11 mouse cellular contexts compared by ENCODE assay signal in genomic region chr9:35362276-35362675, GRCm38 (mm10). TPM values are rescaled to one million over a fixed set of nuclear protein-coding genes. Genes with fewer than 3 reads are reported as not detected.
DNase-seq lines count a peak whose midpoint lies in the region; ATAC-seq lines count a peak whose summit lies in the region.
"Had no signal": no experiment of that assay in that cellular context is flagged by ENCODE, and none has a peak within 500 bp of the region (broad histone marks: within the 10 kb centered on the region; RNA-seq: fewer than 3 reads in every experiment).

No protein-coding gene starts in this region.

- no peak for ATAC-seq in forebrain, embryonic 13.5 days
- ATAC-seq in forebrain, embryonic 11.5 days (replicated peaks; ENCODE audit: low FRiP score), result no peak
- ATAC-seq in embryonic facial prominence, embryonic 15.5 days (ENCODE audit: insufficient number of reproducible peaks, low FRiP score, low TSS enrichment, low read depth), result no peak
- ATAC-seq in intestine, embryonic 15.5 days, result no peak

- peaks cover 65% of the 10 kb centered on the region for H3K4me1 ChIP-seq in forebrain, embryonic 13.5 days
- peaks cover 6% of the 10 kb centered on the region; the same call in 1 of the 2 replicates for H3K4me1 ChIP-seq in forebrain, embryonic 11.5 days (replicated peaks; ENCODE audit: control insufficient read depth, insufficient read depth, low read length)
- peaks cover 57% of the 10 kb centered on the region for H3K4me1 ChIP-seq in embryonic facial prominence, embryonic 15.5 days
- peaks cover 28% of the 10 kb centered on the region for H3K4me1 ChIP-seq in intestine, embryonic 15.5 days (replicated peaks)

- 66% methylated on average over 7 of the region's 7 CpGs for WGBS in forebrain, embryonic 13.5 days
- 71% methylated on average over 7 of the region's 7 CpGs for WGBS in forebrain, embryonic 11.5 days
- 46% methylated on average over 7 of the region's 7 CpGs for WGBS in embryonic facial prominence, embryonic 15.5 days
- 60% methylated on average over 7 of the region's 7 CpGs for WGBS in intestine, embryonic 15.5 days

- no peaks in the 10 kb centered on the region for H3K36me3 ChIP-seq in forebrain, embryonic 13.5 days (ENCODE audit: poor library complexity, severe bottlenecking)
- H3K36me3 ChIP-seq in forebrain, embryonic 11.5 days (ENCODE audit: control insufficient read depth, insufficient read depth, low read length), result no peaks in the 10 kb centered on the region
- no peaks in the 10 kb centered on the region for H3K36me3 ChIP-seq in embryonic facial prominence, embryonic 15.5 days
- no peaks in the 10 kb centered on the region for H3K36me3 ChIP-seq in intestine, embryonic 15.5 days
- H3K36me3 ChIP-seq: hindbrain, embryonic 12.5 days had no signal

- no peak overlapping the region for H3K4me3 ChIP-seq in forebrain, embryonic 13.5 days
- no peak overlapping the region for H3K4me3 ChIP-seq in forebrain, embryonic 11.5 days (ENCODE audit: low read depth, low read length)
- H3K4me3 ChIP-seq in embryonic facial prominence, embryonic 15.5 days (replicated peaks), result no peak overlapping the region
- H3K4me3 ChIP-seq in intestine, embryonic 15.5 days (replicated peaks), result no peak overlapping the region
- H3K4me3 ChIP-seq: hindbrain, embryonic 12.5 days; myocyte had no signal

- no peak for DNase-seq in forebrain, embryonic 11.5 days (ENCODE audit: low spot score)
- DNase-seq in Muller cell, postnatal 12 days (ENCODE audit: inconsistent ontology term), result peak; percentile 68
- peak; percentile 50 to 53 for DNase-seq in heart, postnatal 36 days
- no peak for DNase-seq in T-cell, adult 2 months (ENCODE audit: low spot score)
- no peak for DNase-seq in right cerebral cortex, postnatal 14 days

- peak overlapping the region; percentile 92; the same call in 1 of the 2 replicates for H3K27ac ChIP-seq in forebrain, embryonic 13.5 days
- H3K27ac ChIP-seq in forebrain, embryonic 11.5 days (ENCODE audit: low read depth, low read length), result no peak overlapping the region
- peak overlapping the region; percentile 88 for H3K27ac ChIP-seq in embryonic facial prominence, embryonic 15.5 days (replicated peaks)
- H3K27ac ChIP-seq in intestine, embryonic 15.5 days, result no peak overlapping the region
- H3K27ac ChIP-seq: hindbrain, embryonic 12.5 days; kidney, postnatal 0 days had no signal

- no peak overlapping the region for H3K4me2 ChIP-seq in forebrain, embryonic 13.5 days
- H3K4me2 ChIP-seq in forebrain, embryonic 11.5 days (ENCODE audit: low read depth, low read length, severe bottlenecking), result no peak overlapping the region
- no peak overlapping the region for H3K4me2 ChIP-seq in embryonic facial prominence, embryonic 15.5 days (replicated peaks)
- H3K4me2 ChIP-seq in intestine, embryonic 15.5 days (replicated peaks), result no peak overlapping the region
- H3K4me2 ChIP-seq: hindbrain, embryonic 12.5 days had no signal

- peaks cover 4% of the 10 kb centered on the region; the same call in 1 of the 2 replicates for H3K27me3 ChIP-seq in forebrain, embryonic 13.5 days
- H3K27me3 ChIP-seq in forebrain, embryonic 11.5 days (ENCODE audit: control insufficient read depth, insufficient read depth, low read length), result no peaks in the 10 kb centered on the region
- no peaks in the 10 kb centered on the region for H3K27me3 ChIP-seq in embryonic facial prominence, embryonic 15.5 days
- H3K27me3 ChIP-seq in intestine, embryonic 15.5 days (replicated peaks), result no peaks in the 10 kb centered on the region

- H3K9me3 ChIP-seq in forebrain, embryonic 13.5 days (replicated peaks), result no peaks in the 10 kb centered on the region
- no peaks in the 10 kb centered on the region for H3K9me3 ChIP-seq in forebrain, embryonic 11.5 days (ENCODE audit: control insufficient read depth, low read length)
- H3K9me3 ChIP-seq in embryonic facial prominence, embryonic 15.5 days (replicated peaks), result no peaks in the 10 kb centered on the region
- no peaks in the 10 kb centered on the region for H3K9me3 ChIP-seq in intestine, embryonic 15.5 days
- H3K9me3 ChIP-seq: hindbrain, embryonic 12.5 days had no signal

- H3K9ac ChIP-seq in forebrain, embryonic 13.5 days, result no peak overlapping the region
- H3K9ac ChIP-seq in forebrain, embryonic 11.5 days (ENCODE audit: low read length), result no peak overlapping the region
- H3K9ac ChIP-seq in embryonic facial prominence, embryonic 15.5 days, result no peak overlapping the region
- no peak overlapping the region for H3K9ac ChIP-seq in intestine, embryonic 15.5 days
- H3K9ac ChIP-seq: hindbrain, embryonic 12.5 days had no signal

- intact Hi-C loops in heart, postnatal 36 days (cut with DNase I), result loop anchor here (5.0 kb wide), 1 partner anchor 70 kb away; no protein-coding TSS in a partner anchor

RNA-seq across cellular contexts. Expression of gene Cdon, which starts 58.7 kb away (rescaled TPM):
- 20.7 and 22.1 TPM in 2 replicates for polyA plus RNA-seq in forebrain, embryonic 13.5 days (2015; fragmentation: Nextera tagmentation; extraction: Ambion mirVana)
- 16.4 and 17.2 TPM in 2 replicates for polyA plus RNA-seq in forebrain, embryonic 11.5 days (2014; fragmentation: Nextera tagmentation; extraction: Ambion mirVana)
- polyA plus RNA-seq in embryonic facial prominence, embryonic 15.5 days (2015; fragmentation: Nextera tagmentation; extraction: Ambion mirVana), result 15.3 and 16.3 TPM in 2 replicates
- 10 to 100 TPM; 13.3 to 16.2 TPM for total RNA-seq in heart, postnatal 36 days (2021)
- 6.6 and 8.2 TPM in 2 replicates for polyA plus RNA-seq in intestine, embryonic 15.5 days (2015; fragmentation: Nextera tagmentation; extraction: Ambion mirVana)

Comparison
In these comparisons a context has a peak if more than half of its experiments do, and no peak if none do; other contexts are left out.
1. H3K27ac ChIP-seq: peak in forebrain, embryonic 13.5 days (single experiment) and embryonic facial prominence, embryonic 15.5 days (single experiment); none in forebrain, embryonic 11.5 days (single experiment) and intestine, embryonic 15.5 days (single experiment).
2. DNase-seq: peak in Muller cell, postnatal 12 days (single experiment) and heart, postnatal 36 days (2 of 2); none in forebrain, embryonic 11.5 days (single experiment), T-cell, adult 2 months (single experiment) and right cerebral cortex, postnatal 14 days (single experiment).